Mouse (Mus musculus) large intestine, adult 2 months (tissue): ENCODE data around the gene Flna. TPM values are rescaled to one million over a fixed set of nuclear protein-coding genes. Genes with fewer than 3 reads are reported as not detected.
"Not testable (repeated sequence)": the region's sequence is repeated elsewhere in the genome, so short reads cannot be mapped to it uniquely, and the experiment has no call there.

Experiments used
- DNase-seq: peaks from one replicate; pipeline ENCODE4 v3.0.0-alpha.2; 2012; ENCODE audit warnings: low read depth, low spot score
- WGBS: fragments of 180-500 bp; shearing (Covaris S2); methylation state at CpG from one replicate; pipeline ENCODE4 v1.1.7; 2018; 5-methylcytosine and 5-hydroxymethylcytosine counted together
- polyA plus RNA-seq: library from polyadenylated mRNA; depleted of rRNA; stranded (reverse); fragments of >200 nt; gene quantifications from 2 replicates; pipeline ENCODE4 v1.2.3, GENCODE M21; 2012; rRNA removed

Flna gene
- polyA plus RNA-seq, 1 experiment: 589 TPM

DNA sequence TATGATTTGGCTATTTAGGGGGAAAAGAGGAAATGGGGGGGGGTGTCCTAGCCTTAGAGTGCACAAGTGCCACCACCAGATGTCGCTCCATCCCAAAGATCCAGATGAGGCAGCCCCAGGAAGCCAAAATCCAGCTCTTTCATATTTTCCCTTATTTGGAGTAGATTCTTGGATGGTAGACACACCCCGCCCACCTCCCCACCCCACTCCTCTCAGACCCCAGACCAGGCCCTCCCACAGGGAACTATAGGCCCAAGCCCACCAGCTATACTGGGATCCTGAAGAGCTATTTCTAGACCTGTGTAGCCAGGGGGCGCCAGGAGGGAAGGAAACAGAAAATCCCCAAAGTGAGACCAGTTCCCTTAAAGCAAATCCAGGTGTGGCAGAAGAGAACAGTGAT, 969 bp downstream of the Flna start:
- WGBS: 14% methylated on average over 3 of the region's 3 CpGs
- no peak for DNase-seq

DNA sequence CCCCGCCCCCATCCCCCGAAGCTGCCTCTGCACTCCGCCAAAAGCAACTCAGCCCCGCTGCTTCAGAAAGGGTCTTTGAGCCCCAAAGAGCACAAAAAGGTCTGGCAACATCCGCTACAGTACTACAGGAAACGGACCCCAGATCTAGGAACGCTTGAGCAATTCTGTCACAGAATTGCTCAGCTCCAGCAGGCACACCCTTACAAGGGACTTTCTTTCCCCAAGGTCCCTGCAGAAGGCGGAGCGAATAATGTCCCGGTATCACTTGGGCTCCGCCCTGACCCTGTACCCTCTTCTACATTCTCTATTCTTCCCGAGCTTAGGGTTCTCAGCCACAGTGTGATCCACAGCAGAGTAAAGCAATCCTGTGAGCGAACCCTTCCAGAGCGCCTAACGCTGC, 2.9 kb downstream of the Flna start:
- DNase-seq: no peak
- 18% methylated on average over 14 of the region's 15 CpGs for WGBS

DNA sequence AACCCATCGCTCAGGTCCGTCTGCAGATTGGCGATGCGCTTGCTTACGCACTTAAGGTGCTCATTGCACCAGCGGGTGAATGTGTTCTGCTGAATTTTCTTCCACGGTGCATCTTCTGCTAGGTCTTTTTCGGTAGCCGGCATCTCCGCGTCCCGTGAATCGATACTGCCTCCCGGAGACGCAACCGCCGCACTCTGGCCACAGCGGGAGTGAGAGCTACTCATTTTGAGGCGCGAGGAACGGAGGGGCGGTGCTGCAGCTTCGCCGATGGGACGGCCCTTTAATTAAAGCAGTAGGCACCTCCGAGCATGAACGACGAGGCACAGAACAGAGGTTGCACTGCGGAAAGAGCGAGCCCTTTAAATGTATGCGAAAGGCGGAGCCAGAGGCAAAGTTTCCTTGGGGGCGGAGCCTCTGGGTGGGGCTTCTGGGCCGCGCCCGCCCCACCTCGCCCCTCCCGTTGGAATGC, 3.4 kb downstream of the Flna start:
- 23% methylated on average over 34 of the region's 38 CpGs for WGBS
- DNase-seq: no peak

DNA sequence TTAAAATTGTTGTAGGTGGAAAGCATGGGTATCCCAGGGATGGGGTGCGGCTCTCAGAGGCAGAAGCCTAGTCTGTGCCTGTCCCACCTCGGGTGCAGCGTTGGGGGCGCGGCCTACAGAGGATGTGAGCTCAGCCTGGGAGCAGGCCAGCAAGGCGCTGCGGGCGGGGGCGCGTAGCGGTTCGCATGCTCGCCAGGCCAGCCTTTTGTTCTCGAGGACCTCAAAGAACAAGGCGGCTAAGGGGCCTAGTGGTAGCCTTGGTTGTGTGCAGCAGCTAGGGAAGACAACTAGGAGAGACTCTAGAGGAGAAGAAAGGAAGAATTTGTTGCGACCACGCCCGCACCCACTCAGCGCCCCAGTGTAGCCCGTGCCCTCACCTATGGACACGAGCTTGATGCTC, 3.9 kb downstream of the Flna start:
- WGBS: 15% methylated on average over 21 of the region's 21 CpGs

DNA sequence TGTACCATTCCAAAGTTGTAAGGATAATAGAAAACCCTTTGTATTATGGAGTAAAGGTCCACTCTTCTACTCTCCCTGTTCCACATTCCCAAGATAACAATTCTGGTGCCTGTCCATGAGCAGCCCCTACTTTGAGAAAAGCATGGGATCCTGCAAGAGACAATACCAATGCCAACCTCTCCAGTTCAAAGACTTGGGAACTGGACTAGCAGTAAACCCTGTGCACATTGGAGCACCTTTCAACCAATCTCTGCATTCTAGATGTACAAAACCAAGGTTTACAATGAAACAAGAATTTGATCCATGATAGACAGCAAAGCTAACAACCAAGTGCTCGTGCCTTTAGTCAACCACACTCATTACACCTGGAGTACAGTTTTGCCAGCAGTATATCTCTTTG, 4.5 kb downstream of the Flna start:
- DNase-seq: no peak
- WGBS: 57% methylated on average over 1 of the region's 1 CpGs

More for the DNA sequence above, 3.9 kb downstream of the Flna start:
- no peak for DNase-seq

GRCm38 (mm10) chrX:74244614-74245083, 5.0 kb downstream of the Flna start:
- WGBS: 48% methylated on average over 3 of the region's 3 CpGs
- no peak for DNase-seq

DNA sequence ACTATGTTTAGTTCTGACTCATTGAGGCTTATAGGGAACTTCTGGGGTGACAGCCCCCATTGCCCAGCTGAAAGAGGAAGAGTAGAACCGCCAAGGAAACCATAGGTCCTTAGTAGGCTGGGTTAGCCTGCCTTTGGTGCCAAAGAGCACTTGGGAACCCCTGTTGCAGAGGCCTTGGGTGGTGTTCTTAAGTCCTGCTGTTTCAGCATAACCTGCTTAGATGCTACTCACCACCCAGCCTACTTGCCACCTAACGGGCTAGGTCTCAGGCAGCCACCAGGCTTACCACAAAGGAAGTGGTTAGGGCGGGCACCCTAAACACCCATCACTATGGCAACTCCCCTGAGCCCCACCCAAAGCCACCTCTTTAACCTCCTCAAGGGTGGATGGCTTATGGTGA, 5.8 kb downstream of the Flna start:
- no peak for DNase-seq
- WGBS: 36% methylated on average over 3 of the region's 3 CpGs

GRCm38 (mm10) chrX:74243396-74243795, 6.2 kb downstream of the Flna start:
- WGBS: 61% methylated on average over 2 of the region's 2 CpGs
- no peak for DNase-seq

DNA sequence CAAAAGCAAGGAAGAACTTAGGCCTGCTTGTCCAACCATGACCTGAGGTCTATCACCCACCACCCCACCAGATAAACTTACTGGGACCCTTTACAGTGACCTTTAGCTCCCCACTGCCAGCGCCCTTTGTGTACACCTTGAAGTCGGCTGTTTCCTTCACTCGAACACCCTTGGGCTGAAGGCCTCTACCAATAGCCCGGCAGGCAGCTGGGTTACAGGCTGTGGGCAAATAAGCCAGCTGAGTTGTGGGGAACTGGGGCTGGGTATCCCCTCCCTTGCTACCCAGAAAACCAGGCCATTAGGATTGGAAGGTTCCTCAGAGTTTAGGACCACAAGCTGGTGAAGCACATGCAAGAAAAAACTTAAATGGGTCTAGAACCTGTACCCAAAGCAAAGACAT, 9.3 kb downstream of the Flna start:
- 85% methylated on average over 4 of the region's 4 CpGs for WGBS

DNA sequence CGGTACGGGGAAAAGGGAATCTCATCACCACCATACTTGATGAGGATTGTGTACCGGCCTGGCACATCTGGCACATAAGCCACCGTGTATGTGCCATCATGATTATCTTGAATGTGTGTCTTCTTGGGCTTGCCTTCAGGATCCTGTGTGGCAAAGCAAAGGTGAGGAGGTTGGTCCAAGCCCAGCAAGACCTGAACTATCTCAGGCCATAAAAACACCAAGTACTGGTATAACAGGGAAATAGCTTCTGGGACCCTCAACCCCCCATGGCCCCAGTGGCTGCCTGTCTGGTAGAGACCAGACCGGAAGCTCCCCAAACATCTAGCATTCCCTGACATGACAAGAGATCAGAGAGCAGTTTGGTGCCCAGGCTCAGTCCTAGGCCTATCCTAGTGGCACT, 16.4 kb downstream of the Flna start:
- DNase-seq: no peak
- 91% methylated on average over 5 of the region's 5 CpGs for WGBS

More for the DNA sequence above, 9.3 kb downstream of the Flna start:
- DNase-seq: no peak

GRCm38 (mm10) chrX:74230038-74230437, 19.6 kb downstream of the Flna start:
- 57% methylated on average over 1 of the region's 1 CpGs for WGBS
- no peak for DNase-seq

DNA sequence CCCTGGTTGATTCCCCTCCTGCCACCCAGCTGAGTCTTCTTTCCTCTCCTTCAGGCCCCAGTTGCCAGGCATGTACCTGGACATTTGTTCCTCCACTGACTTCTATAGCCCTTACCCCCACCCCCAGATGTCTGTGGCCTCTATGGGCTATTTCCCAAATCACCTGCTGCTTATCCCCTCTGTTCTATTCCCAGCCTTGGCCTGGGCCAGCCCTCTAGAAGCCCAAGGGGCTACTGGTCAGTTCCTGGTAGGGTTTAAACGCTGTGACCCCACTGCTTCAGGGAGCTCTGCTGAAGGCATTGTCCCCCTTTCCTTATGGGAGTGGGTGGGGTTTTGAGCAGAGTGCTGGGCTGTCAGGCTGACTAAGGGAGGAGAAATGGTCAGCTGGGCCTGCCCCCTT, 29.5 kb downstream of the Flna start:
- WGBS: 55% methylated on average over 1 of the region's 1 CpGs

GRCm38 (mm10) chrX:74219449-74219848, 30.2 kb downstream of the Flna start:
- WGBS: 52% methylated on average over 13 of the region's 13 CpGs
- no peak for DNase-seq

More for the DNA sequence above, 29.5 kb downstream of the Flna start:
- DNase-seq: not testable (repeated sequence)

DNA sequence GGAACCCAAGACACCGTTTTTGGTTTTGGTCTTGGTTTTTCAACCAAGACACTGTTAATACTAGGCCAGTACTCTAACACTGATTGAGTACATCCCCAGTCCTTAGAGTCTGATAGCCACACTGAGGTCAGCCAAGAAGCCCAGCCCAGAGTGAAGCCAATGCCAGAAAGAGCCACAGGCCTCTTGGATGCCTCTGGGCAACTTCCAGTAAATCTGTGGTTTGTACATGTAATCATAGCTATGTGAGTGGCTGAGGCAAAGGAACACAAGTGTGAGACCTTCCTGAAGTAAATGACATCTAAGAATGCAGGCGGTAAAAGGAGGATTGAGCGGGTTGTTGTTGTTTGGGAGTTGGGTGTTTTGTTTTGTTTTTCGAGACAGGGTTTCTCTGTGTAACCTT, 31.1 kb downstream of the Flna start:
- WGBS: 90% methylated on average over 4 of the region's 4 CpGs
- no peak for DNase-seq

DNA sequence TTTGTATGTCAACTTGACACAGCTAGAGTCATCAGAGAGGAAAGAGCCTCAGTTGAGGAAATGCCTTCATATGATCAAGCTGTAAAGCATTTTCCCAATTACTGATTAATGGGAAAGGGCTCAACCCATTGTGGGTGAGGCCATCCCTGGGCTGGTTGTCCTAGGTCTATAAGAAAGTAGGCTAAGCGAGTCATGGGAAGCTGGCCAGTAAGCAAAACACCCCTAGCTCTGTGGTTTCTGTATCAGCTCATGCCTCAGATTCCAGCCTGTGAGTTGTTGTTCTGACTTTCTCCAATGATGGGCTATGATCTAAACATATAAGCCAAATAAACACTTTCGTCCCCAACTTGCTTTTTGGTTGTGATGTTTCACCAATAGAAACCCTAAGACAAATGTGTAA, 46.1 kb downstream of the Flna start:
- WGBS: 70% methylated on average over 2 of the region's 2 CpGs
- no peak for DNase-seq

GRCm38 (mm10) chrX:74176959-74177358, 72.7 kb downstream of the Flna start, which contains the start of gene Tktl1:
Gene Tktl1, plus strand, starts transcription at chrX:74177259.
- WGBS: 91% methylated on average over 17 of the region's 17 CpGs
- no peak for DNase-seq

Other genes with a start within 250 kb of the Flna start
- 56.3 and 90.4 TPM in 2 replicates for gene Irak1, start 225.9 kb downstream of the Flna start, polyA plus RNA-seq
- not detected in 2 replicates for gene Opn1mw, start 122.4 kb downstream of the Flna start, polyA plus RNA-seq
- 3.1 and 3.3 TPM in 2 replicates for gene Mecp2, start 114.5 kb downstream of the Flna start, polyA plus RNA-seq
- gene Tex28, start 82.0 kb downstream of the Flna start, polyA plus RNA-seq: not detected in 2 replicates
- gene Tktl1, start 72.6 kb downstream of the Flna start, polyA plus RNA-seq: 0.04 TPM in 1 of 2 replicates, not detected in the other
- gene Emd, start 4.9 kb upstream of the Flna start, polyA plus RNA-seq: 44.3 and 48.8 TPM in 2 replicates
- gene Rpl10, start 21.0 kb upstream of the Flna start, polyA plus RNA-seq: 1,702 and 1,771 TPM in 2 replicates
- gene Taz, start 32.1 kb upstream of the Flna start, polyA plus RNA-seq: 63.1 and 89.6 TPM in 2 replicates
- gene Dnase1l1, start 32.5 kb upstream of the Flna start, polyA plus RNA-seq: 20.5 and 25.7 TPM in 2 replicates
- 141 and 214 TPM in 2 replicates for gene Atp6ap1, start 47.3 kb upstream of the Flna start, polyA plus RNA-seq
- gene Gdi1, start 55.2 kb upstream of the Flna start, polyA plus RNA-seq: 138 and 150 TPM in 2 replicates
- gene Fam50a, start 63.2 kb upstream of the Flna start, polyA plus RNA-seq: 7.1 and 8.9 TPM in 2 replicates
- gene Plxna3, start 79.2 kb upstream of the Flna start, polyA plus RNA-seq: 3.0 and 5.0 TPM in 2 replicates
- 45.0 and 58.7 TPM in 2 replicates for gene Lage3, start 103.8 kb upstream of the Flna start, polyA plus RNA-seq
- gene Ubl4a, start 123.4 kb upstream of the Flna start, polyA plus RNA-seq: 45.9 and 52.2 TPM in 2 replicates
- 13.6 and 15.2 TPM in 2 replicates for gene Slc10a3, start 123.5 kb upstream of the Flna start, polyA plus RNA-seq
- gene Fam3a, start 143.5 kb upstream of the Flna start, polyA plus RNA-seq: 25.0 and 28.0 TPM in 2 replicates
- 7.0 and 12.6 TPM in 2 replicates for gene Ikbkg, start 143.5 kb upstream of the Flna start, polyA plus RNA-seq
- 40.5 and 60.0 TPM in 2 replicates for gene G6pdx, start 179.4 kb upstream of the Flna start, polyA plus RNA-seq
- not detected in 2 replicates for gene Gm6880, start 231.6 kb upstream of the Flna start, polyA plus RNA-seq